Mouse (Mus musculus): ENCODE measurements around the gene Rgs7bp. TPM values are rescaled to one million over a fixed set of nuclear protein-coding genes. Genes with fewer than 3 reads are reported as not detected.

The Rgs7bp gene
- total and polyA plus RNA-seq, 2 experiments from 2014 or later, result 11.6 to 18.5 TPM

GRCm38 (mm10) chr13:104988811-104989258 lies 65.9 kb downstream of the Rgs7bp start:
- no peak for ATAC-seq
- H3K27ac ChIP-seq, result no peak overlapping the region

GRCm38 (mm10) chr13:104988009-104988540 lies 66.7 kb downstream of the Rgs7bp start:
- Histone ChIP-seq H3K9me3 (ENCODE audit: low read length) (no peaks in the 10 kb centered on the region), H3K4me3 (ENCODE audit: low read length) (no peak overlapping the region), H3K4me1 (ENCODE audit: insufficient read depth, low read length) (no peaks in the 10 kb centered on the region), H3K27ac (no peak overlapping the region), H3K36me3 (ENCODE audit: insufficient read depth, low read length) (no peaks in the 10 kb centered on the region), H3K4me2 (ENCODE audit: low read depth, low read length) (no peak overlapping the region), H3K9ac (replicated peaks; ENCODE audit: low read length) (no peak overlapping the region), H3K27me3 (ENCODE audit: insufficient read depth, low read length) (no peaks in the 10 kb centered on the region)
- DNase-seq (ENCODE audit: low spot score), result peak; percentile 14
- TF ChIP-seq CTCF (IDR thresholded peaks at IDR 0.05; ENCODE audit: low read depth), result no peak
- ATAC-seq, result 0 out of 2 replicates have a peak, but pooled peaks have one; percentile 32
- 74% methylated on average over 13 of the region's 13 CpGs for WGBS

More at GRCm38 (mm10) chr13:104988811-104989258, 65.9 kb downstream of the Rgs7bp start:
- H3K4me2 ChIP-seq (ENCODE audit: low read depth, low read length), result no peak overlapping the region
- no peak for TF ChIP-seq CTCF (IDR thresholded peaks at IDR 0.05; ENCODE audit: low read depth)
- 71% methylated on average over 7 of the region's 7 CpGs for WGBS
- DNase-seq (ENCODE audit: low spot score), result no peak
- no peaks in the 10 kb centered on the region for H3K36me3 ChIP-seq (ENCODE audit: insufficient read depth, low read length)
- no peaks in the 10 kb centered on the region for H3K4me1 ChIP-seq (ENCODE audit: insufficient read depth, low read length)
- no peaks in the 10 kb centered on the region for H3K9me3 ChIP-seq (ENCODE audit: low read length)
- no peaks in the 10 kb centered on the region for H3K27me3 ChIP-seq (ENCODE audit: insufficient read depth, low read length)
- H3K4me3 ChIP-seq (ENCODE audit: low read length), result no peak overlapping the region
- H3K9ac ChIP-seq (replicated peaks; ENCODE audit: low read length), result no peak overlapping the region

- 97% methylated on average over 4 of the region's 4 CpGs for WGBS
- H3K36me3 ChIP-seq (ENCODE audit: insufficient read depth, low read length), result no peaks in the 10 kb centered on the region
- ATAC-seq (no peak), DNase-seq (ENCODE audit: low spot score) (no peak)
- no peak for TF ChIP-seq CTCF (IDR thresholded peaks at IDR 0.05; ENCODE audit: low read depth)
- no peaks in the 10 kb centered on the region for H3K4me1 ChIP-seq (ENCODE audit: insufficient read depth, low read length)
- 0 out of 2 replicates have a peak, but pooled peaks cover 3% of the 10 kb centered on the region for H3K9me3 ChIP-seq (ENCODE audit: low read length)
- no peak overlapping the region for H3K4me2 ChIP-seq (ENCODE audit: low read depth, low read length)
- no peaks in the 10 kb centered on the region for H3K27me3 ChIP-seq (ENCODE audit: insufficient read depth, low read length)
- no peak overlapping the region for H3K9ac ChIP-seq (replicated peaks; ENCODE audit: low read length)
- H3K4me3 ChIP-seq (ENCODE audit: low read length), result no peak overlapping the region
- no peak overlapping the region for H3K27ac ChIP-seq
Observed at GRCm38 (mm10) chr13:104985691-104986090, 69.0 kb downstream of the Rgs7bp start.

- H3K4me2 ChIP-seq (ENCODE audit: low read depth, low read length), result no peak overlapping the region
- no peaks in the 10 kb centered on the region for H3K36me3 ChIP-seq (ENCODE audit: insufficient read depth, low read length)
- DNase-seq (ENCODE audit: low spot score) (no peak), ATAC-seq (no peak)
- no peak for TF ChIP-seq CTCF (IDR thresholded peaks at IDR 0.05; ENCODE audit: low read depth)
- 0 out of 2 replicates have a peak, but pooled peaks cover 3% of the 10 kb centered on the region for H3K9me3 ChIP-seq (ENCODE audit: low read length)
- H3K4me3 ChIP-seq (ENCODE audit: low read length), result no peak overlapping the region
- no peak overlapping the region for H3K9ac ChIP-seq (replicated peaks; ENCODE audit: low read length)
- H3K4me1 ChIP-seq (ENCODE audit: insufficient read depth, low read length), result no peaks in the 10 kb centered on the region
- no peak overlapping the region for H3K27ac ChIP-seq
- no peaks in the 10 kb centered on the region for H3K27me3 ChIP-seq (ENCODE audit: insufficient read depth, low read length)
- 80% methylated on average over 5 of the region's 5 CpGs for WGBS
Observed at GRCm38 (mm10) chr13:104983989-104984388, 70.7 kb downstream of the Rgs7bp start.

- Histone ChIP-seq H3K27me3 (ENCODE audit: insufficient read depth, low read length) (no peaks in the 10 kb centered on the region), H3K4me3 (ENCODE audit: low read length) (no peak overlapping the region), H3K9ac (replicated peaks; ENCODE audit: low read length) (no peak overlapping the region), H3K27ac (no peak overlapping the region), H3K4me2 (ENCODE audit: low read depth, low read length) (no peak overlapping the region), H3K4me1 (ENCODE audit: insufficient read depth, low read length) (no peaks in the 10 kb centered on the region), H3K9me3 (ENCODE audit: low read length) (0 out of 2 replicates have a peak, but pooled peaks cover 3% of the 10 kb centered on the region), H3K36me3 (ENCODE audit: insufficient read depth, low read length) (no peaks in the 10 kb centered on the region)
- ATAC-seq (no peak), DNase-seq (ENCODE audit: low spot score) (no peak)
- TF ChIP-seq CTCF (IDR thresholded peaks at IDR 0.05; ENCODE audit: low read depth), result no peak
- WGBS, result 78% methylated on average over 10 of the region's 10 CpGs
Observed at GRCm38 (mm10) chr13:104982781-104983353, 71.9 kb downstream of the Rgs7bp start.

GRCm38 (mm10) chr13:104978176-104978575 lies 76.6 kb downstream of the Rgs7bp start:
- H3K27me3 ChIP-seq (ENCODE audit: insufficient read depth, low read length), result no peaks in the 10 kb centered on the region
- no peak overlapping the region for H3K4me2 ChIP-seq (ENCODE audit: low read depth, low read length)
- TF ChIP-seq CTCF (IDR thresholded peaks at IDR 0.05; ENCODE audit: low read depth), result no peak
- H3K27ac ChIP-seq, result no peak overlapping the region
- DNase-seq (ENCODE audit: low spot score) (no peak), ATAC-seq (no peak)
- no peaks in the 10 kb centered on the region for H3K4me1 ChIP-seq (ENCODE audit: insufficient read depth, low read length)
- H3K36me3 ChIP-seq (ENCODE audit: insufficient read depth, low read length), result no peaks in the 10 kb centered on the region
- H3K9ac ChIP-seq (replicated peaks; ENCODE audit: low read length), result no peak overlapping the region
- 0 out of 2 replicates have a peak, but pooled peaks cover 3% of the 10 kb centered on the region for H3K9me3 ChIP-seq (ENCODE audit: low read length)
- H3K4me3 ChIP-seq (ENCODE audit: low read length), result no peak overlapping the region
- 59% methylated on average over 1 of the region's 1 CpGs for WGBS

- Histone ChIP-seq H3K4me1 (ENCODE audit: insufficient read depth, low read length) (no peaks in the 10 kb centered on the region), H3K36me3 (ENCODE audit: insufficient read depth, low read length) (no peaks in the 10 kb centered on the region), H3K4me2 (ENCODE audit: low read depth, low read length) (no peak overlapping the region), H3K4me3 (ENCODE audit: low read length) (no peak overlapping the region), H3K9me3 (ENCODE audit: low read length) (no peaks in the 10 kb centered on the region), H3K27me3 (ENCODE audit: insufficient read depth, low read length) (no peaks in the 10 kb centered on the region), H3K27ac (no peak overlapping the region), H3K9ac (replicated peaks; ENCODE audit: low read length) (no peak overlapping the region)
- TF ChIP-seq CTCF (IDR thresholded peaks at IDR 0.05; ENCODE audit: low read depth), result no peak
- DNase-seq (ENCODE audit: low spot score), result no peak
- WGBS, result 56% methylated on average over 2 of the region's 2 CpGs
- no peak for ATAC-seq
Observed at GRCm38 (mm10) chr13:104967486-104967885, 87.2 kb downstream of the Rgs7bp start.

Measured in hindbrain, postnatal 0 days (tissue).